In genomic region chr11:59289706-59290105, GRCm38 (mm10) we compare ENCODE assay signal across 10 mouse cellular contexts. TPM values are rescaled to one million over a fixed set of nuclear protein-coding genes. Genes with fewer than 3 reads are reported as not detected.
DNase-seq lines count a peak whose midpoint lies in the region; ATAC-seq and TF ChIP-seq lines count a peak whose summit lies in the region.
"Had no signal": no experiment of that assay in that cellular context is flagged by ENCODE, and none has a peak within 500 bp of the region (broad histone marks: within the 10 kb centered on the region; RNA-seq: fewer than 3 reads in every experiment).

No protein-coding gene starts in this region.

- no peak overlapping the region for H3K9ac ChIP-seq in midbrain, embryonic 12.5 days (replicated peaks)

- peaks cover 16% of the 10 kb centered on the region; the same call in 1 of the 2 replicates for H3K4me1 ChIP-seq in midbrain, embryonic 12.5 days

- DNase-seq in gastrocnemius, adult 2 months = peak; percentile 28
- DNase-seq in gastrocnemius, adult 18-20 months (ENCODE audit: low spot score) = no peak
- DNase-seq in ES-CJ7 (ENCODE audit: low read depth, low spot score) = peak; percentile 50
- DNase-seq in spleen, adult 18-20 months = no peak
- DNase-seq in spleen, postnatal 10 days (ENCODE audit: low spot score in 2 of 2) = no peak
- DNase-seq: cerebellum, adult 11 months had no signal

- H3K9me3 ChIP-seq in midbrain, embryonic 12.5 days = no peaks in the 10 kb centered on the region

- 1% methylated on average over 25 of the region's 25 CpGs for WGBS in midbrain, embryonic 12.5 days

- H3K36me3 ChIP-seq in midbrain, embryonic 12.5 days = no peaks in the 10 kb centered on the region

- peaks cover 94% of the 10 kb centered on the region for H3K27me3 ChIP-seq in midbrain, embryonic 12.5 days

- peak; percentile 44; the same call in 1 of the 2 replicates for ATAC-seq in granulocyte monocyte progenitor cell, adult 5-6 weeks (replicated peaks; ENCODE audit: poor library complexity, severe bottlenecking)
- ATAC-seq in midbrain, embryonic 12.5 days (ENCODE audit: low FRiP score, low read depth) = no peak
- no peak for ATAC-seq in erythroid progenitor cell, adult 5-6 weeks (replicated peaks; ENCODE audit: low FRiP score, poor library complexity, severe bottlenecking)
- ATAC-seq: activated CD4-positive, CD25-positive, alpha-beta regulatory T cell, adult 4 months had no signal

- H3K4me3 ChIP-seq in gastrocnemius, adult 2 months = peak overlapping the region; percentile 46
- peak overlapping the region; percentile 36 for H3K4me3 ChIP-seq in midbrain, embryonic 12.5 days

- H3K4me2 ChIP-seq in midbrain, embryonic 12.5 days (replicated peaks) = peak overlapping the region; percentile 47

- no peak overlapping the region for H3K27ac ChIP-seq in gastrocnemius, adult 2 months
- no peak overlapping the region for H3K27ac ChIP-seq in midbrain, embryonic 12.5 days (replicated peaks)

- intact Hi-C loops in gastrocnemius, adult 2 months (cut with DNase I) = loop anchor here (10.0 kb wide), 1 partner anchor 195 kb away; no protein-coding TSS in a partner anchor

- TF ChIP-seq CTCF in gastrocnemius, adult 2 months (IDR thresholded peaks at IDR 0.05) = no peak

RNA-seq across cellular contexts. Expression of gene Wnt3a, which starts 0.8 kb away (rescaled TPM):
- total RNA-seq in gastrocnemius, adult 2 months (2021) = not detected
- not detected for total RNA-seq in gastrocnemius, adult 18-20 months (2021)
- total RNA-seq in granulocyte monocyte progenitor cell, adult 5-6 weeks (2014; fragmentation: Nextera tagmentation) = not detected in 2 replicates
- not detected in 2 replicates for total RNA-seq in granulocyte monocyte progenitor cell, adult 5-6 weeks (2017)
- polyA plus RNA-seq in midbrain, embryonic 12.5 days (2016; fragmentation: Nextera tagmentation; extraction: Ambion mirVana) = 2.0 and 3.7 TPM in 2 replicates
- total RNA-seq in erythroid progenitor cell, adult 5-6 weeks (2015; ENCODE audit: low replicate concordance) = not detected in 2 replicates
- not detected in 2 replicates for total RNA-seq in erythroid progenitor cell, adult 5-6 weeks (2017; ENCODE audit: low replicate concordance)

RNA-seq across cellular contexts. Expression of gene Wnt9a, which starts 17.0 kb away (rescaled TPM):
- total RNA-seq in gastrocnemius, adult 2 months (2021) = 1 to 10 TPM; 7.8 to 9.7 TPM
- total RNA-seq in gastrocnemius, adult 18-20 months (2021) = 1 to 10 TPM; 7.9 to 9.9 TPM
- total RNA-seq in granulocyte monocyte progenitor cell, adult 5-6 weeks (2014; fragmentation: Nextera tagmentation) = not detected in 2 replicates
- total RNA-seq in granulocyte monocyte progenitor cell, adult 5-6 weeks (2017) = not detected in 2 replicates
- 7.3 and 8.1 TPM in 2 replicates for polyA plus RNA-seq in midbrain, embryonic 12.5 days (2016; fragmentation: Nextera tagmentation; extraction: Ambion mirVana)
- not detected in 2 replicates for total RNA-seq in erythroid progenitor cell, adult 5-6 weeks (2015; ENCODE audit: low replicate concordance)
- not detected in 2 replicates for total RNA-seq in erythroid progenitor cell, adult 5-6 weeks (2017; ENCODE audit: low replicate concordance)
- polyA plus RNA-seq: activated CD4-positive, CD25-positive, alpha-beta regulatory T cell, adult 4 months had no signal

Comparison
In these comparisons a context has a peak if more than half of its experiments do, and no peak if none do; other contexts are left out.
1. DNase-seq: peak in gastrocnemius, adult 2 months (single experiment) and ES-CJ7 (single experiment); none in gastrocnemius, adult 18-20 months (single experiment), spleen, adult 18-20 months (0 of 2) and spleen, postnatal 10 days (0 of 2).
2. RNA of gene Wnt9a, which starts 17.0 kb away (total RNA-seq): 7.9 to 9.9 TPM in gastrocnemius, adult 18-20 months and 7.8 to 9.7 TPM in gastrocnemius, adult 2 months; not detected in granulocyte monocyte progenitor cell, adult 5-6 weeks and not detected in erythroid progenitor cell, adult 5-6 weeks; every median in the first group is over 4 times any median in the second.